Mouse (Mus musculus) MEL (cell line): ENCODE data around the gene Adarb1. TPM values are rescaled to one million over a fixed set of nuclear protein-coding genes. Genes with fewer than 3 reads are reported as not detected.

Experiments used
- DNase-seq: peaks from one replicate; pipeline ENCODE4 v3.0.0; 2011; ENCODE audit warnings: low read depth, low spot score
- H3K27ac ChIP-seq: 2 replicates; pipeline ENCODE4 v1.5.1; 2012; ENCODE audit warnings: low read depth, mild to moderate bottlenecking, control low read depth, low read length, moderate library complexity; ENCODE audit not compliant: control insufficient read depth
- H3K27me3 ChIP-seq, 2 experiments: fragments of 150-350 bp in 1 of 2; sonication (generic) in 1 of 2; 2 replicates each; pipeline ENCODE4 v1.6.1; 2012; ENCODE audit warnings: low read length in 2 of 2, mild to moderate bottlenecking in 2 of 2, improper control_type of control experiment in 1 of 2, moderate library complexity in 1 of 2; ENCODE audit not compliant: insufficient read depth in 2 of 2, control insufficient read depth in 1 of 2
- H3K36me3 ChIP-seq, 2 experiments: 2 replicates each; pipeline ENCODE4 v1.6.1; 2012 to 2014; ENCODE audit warnings: low read length in 2 of 2, improper control_type of control experiment in 1 of 2, inconsistent platforms in 1 of 2, mild to moderate bottlenecking in 1 of 2; ENCODE audit not compliant: insufficient read depth in 2 of 2, control insufficient read depth in 1 of 2
- H3K4me1 ChIP-seq, 2 experiments: fragments of 150-350 bp in 1 of 2; sonication (generic) in 1 of 2; 2 replicates each; pipeline ENCODE4 v1.6.1; 2012; ENCODE audit warnings: low read length in 2 of 2, improper control_type of control experiment in 1 of 2, mild to moderate bottlenecking in 1 of 2; ENCODE audit not compliant: insufficient read depth in 2 of 2, control insufficient read depth in 1 of 2
- H3K4me3 ChIP-seq, 2 experiments: fragments of 150-350 bp in 1 of 2; sonication (generic) in 1 of 2; 2 replicates each; pipeline ENCODE4 v1.5.1; 2012; ENCODE audit warnings: low read depth in 2 of 2, low read length in 2 of 2, mild to moderate bottlenecking in 2 of 2, moderate library complexity in 2 of 2, control low read depth in 1 of 2, improper control_type of control experiment in 1 of 2; ENCODE audit not compliant: control insufficient read depth in 1 of 2, insufficient read depth in 1 of 2
- H3K79me2 ChIP-seq: 2 replicates; pipeline ENCODE4 v1.6.1; 2012; ENCODE audit warnings: mild to moderate bottlenecking, low read length, moderate library complexity; ENCODE audit not compliant: control insufficient read depth, poor library complexity, insufficient read depth
- H3K9ac ChIP-seq: 2 replicates; pipeline ENCODE4 v1.6.1; 2012; ENCODE audit warnings: low read depth, mild to moderate bottlenecking, control low read depth, low read length, moderate library complexity; ENCODE audit not compliant: control insufficient read depth, poor library complexity, severe bottlenecking
- H3K9me3 ChIP-seq: fragments of 150-350 bp; sonication (generic); replicated peaks from 2 replicates; pipeline ENCODE4 v1.6.1; 2012; ENCODE audit warnings: mild to moderate bottlenecking, low read length, improper control_type of control experiment, moderate library complexity; ENCODE audit not compliant: insufficient read depth
- CTCF ChIP-seq, 3 experiments: IDR thresholded peaks in 2 of 3; conservative IDR thresholded peaks in 1 of 3; 2 replicates each; pipeline ENCODE4 v1.5.1; 2011 to 2012; ENCODE audit warnings: low read length in 3 of 3, low read depth in 2 of 3, mild to moderate bottlenecking in 2 of 3, improper control_type of control experiment in 1 of 3, inconsistent platforms in 1 of 3, mixed read lengths in 1 of 3, moderate library complexity in 1 of 3; ENCODE audit not compliant: control insufficient read depth in 1 of 3, insufficient read depth in 1 of 3, poor library complexity in 1 of 3, severe bottlenecking in 1 of 3
- EP300 ChIP-seq, 2 experiments: IDR thresholded peaks; 2 replicates each; pipeline ENCODE4 v1.6.1; 2011; ENCODE audit warnings: improper control_type of control experiment in 2 of 2, low read length in 2 of 2, low read depth in 1 of 2, mild to moderate bottlenecking in 1 of 2
- GATA1 ChIP-seq: IDR thresholded peaks from 2 replicates; pipeline ENCODE4 v1.6.1; 2011; ENCODE audit warnings: low read depth, low read length, improper control_type of control experiment
- NRF1 ChIP-seq: IDR thresholded peaks from 2 replicates; pipeline ENCODE4 v1.6.1; 2014; ENCODE audit warnings: low read depth, mild to moderate bottlenecking, inconsistent platforms, low read length, improper control_type of control experiment, moderate library complexity; ENCODE audit not compliant: poor library complexity, insufficient read depth, severe bottlenecking
- RAD21 ChIP-seq: IDR thresholded peaks from 2 replicates; pipeline ENCODE4 v1.6.1; 2011; ENCODE audit warnings: mild to moderate bottlenecking, low read depth, low read length, improper control_type of control experiment
- RCOR1 ChIP-seq: IDR thresholded peaks from 2 replicates; pipeline ENCODE4 v1.6.1; 2012; ENCODE audit warnings: low read depth, mild to moderate bottlenecking, inconsistent platforms, low read length, improper control_type of control experiment
- SMC3 ChIP-seq: IDR thresholded peaks from 2 replicates; pipeline ENCODE4 v1.6.1; 2011; ENCODE audit warnings: low read depth, low read length, improper control_type of control experiment
- UBTF ChIP-seq: IDR thresholded peaks from 2 replicates; pipeline ENCODE4 v1.6.1; 2012; ENCODE audit warnings: low read depth, mild to moderate bottlenecking, inconsistent platforms, low read length, improper control_type of control experiment, moderate library complexity, borderline replicate concordance; ENCODE audit not compliant: insufficient read depth
- USF1 ChIP-seq: IDR thresholded peaks from 2 replicates; pipeline ENCODE4 v1.6.1; 2014; ENCODE audit warnings: low read depth, mild to moderate bottlenecking, inconsistent platforms, low read length, improper control_type of control experiment, moderate library complexity
- USF2 ChIP-seq, 2 experiments: IDR thresholded peaks; 2 replicates each; pipeline ENCODE4 v1.6.1; 2011 to 2012; ENCODE audit warnings: improper control_type of control experiment in 2 of 2, low read length in 2 of 2, borderline replicate concordance in 1 of 2, inconsistent platforms in 1 of 2, low read depth in 1 of 2, mild to moderate bottlenecking in 1 of 2; ENCODE audit not compliant: insufficient read depth in 1 of 2
- ZC3H11A ChIP-seq: IDR thresholded peaks from 2 replicates; pipeline ENCODE4 v1.6.1; 2012; ENCODE audit warnings: low read depth, mild to moderate bottlenecking, inconsistent platforms, low read length, improper control_type of control experiment
- ZKSCAN1 ChIP-seq: IDR thresholded peaks from 2 replicates; pipeline ENCODE4 v1.6.1; 2012; ENCODE audit warnings: low read depth, mild to moderate bottlenecking, inconsistent platforms, low read length, improper control_type of control experiment, moderate library complexity
- polyA plus RNA-seq, 2 experiments: library from polyadenylated mRNA; stranded (reverse) in 1 of 2; unstranded in 1 of 2; fragments of >175 nt in 1 of 2; fragments of >200 nt in 1 of 2; gene quantifications; 2 replicates each; pipeline versions ENCODE4 v1.2.1 to v1.2.4; 2012; ENCODE audit warnings: low replicate concordance in 2 of 2, low read depth in 1 of 2; ENCODE audit not compliant: insufficient read length in 2 of 2, insufficient read depth in 1 of 2, missing spikeins in 1 of 2
- total RNA-seq: library from RNA; depleted of rRNA; stranded (reverse); fragments of 300-350 nt; gene quantifications from 2 replicates; pipeline ENCODE4 v1.2.3, GENCODE M21; 2012

The Adarb1 gene
- total and polyA plus RNA-seq, 3 experiments: 2.4 to 3.8 TPM; not detected in 1

DNA sequence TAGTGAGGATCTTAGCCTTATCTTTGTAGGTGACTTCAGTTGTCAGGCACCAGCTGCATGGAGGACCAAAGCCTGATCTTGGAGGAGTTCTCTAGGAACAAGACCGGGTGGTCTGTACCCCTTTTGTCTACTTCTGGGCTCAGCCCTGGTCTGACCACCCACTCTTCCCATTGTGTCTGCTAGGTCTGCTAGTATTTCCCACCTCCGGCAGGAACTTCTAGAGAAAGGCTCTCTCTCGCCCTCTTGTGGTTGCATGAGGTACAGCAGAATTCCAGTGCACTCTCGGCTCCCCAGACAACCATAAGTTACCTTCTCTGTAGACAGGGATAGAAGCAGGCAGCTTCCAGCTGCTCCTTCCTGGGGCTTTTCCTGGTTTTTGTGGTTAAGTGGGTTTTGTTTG, 165.3 kb downstream of the Adarb1 start:
- peak; percentile 82 for DNase-seq
- H3K79me2 ChIP-seq: no peaks in the 10 kb centered on the region
- no peaks in the 10 kb centered on the region for H3K27me3 ChIP-seq
- no peaks in the 10 kb centered on the region for H3K9me3 ChIP-seq
- peaks cover 0 to 14% of the 10 kb centered on the region in 2 experiments; a peak in 2 of 4 replicates for H3K4me1 ChIP-seq
- peaks cover 0 to 4% of the 10 kb centered on the region in 2 experiments; a peak in 1 of 4 replicates for H3K36me3 ChIP-seq
- H3K27ac ChIP-seq: no peak overlapping the region
- no peak for TF ChIP-seq EP300 (IDR thresholded peaks at IDR 0.05; ENCODE audit: low read depth in 1 of 2, low read length in 2 of 2)
- peak; percentile 97 for TF ChIP-seq ZC3H11A
- TF ChIP-seq SMC3: peak; percentile 98
- TF ChIP-seq RAD21: peak; percentile 92
- peak; percentile 85 to 97 (median 94) for TF ChIP-seq CTCF (IDR thresholded peaks at IDR 0.05 in 2 of 3, conservative IDR thresholded peaks at IDR 0.05 in 1 of 3; ENCODE audit: control insufficient read depth in 1 of 3, insufficient read depth in 1 of 3, low read depth in 2 of 3, low read length in 3 of 3, poor library complexity in 1 of 3, severe bottlenecking in 1 of 3)
- TF ChIP-seq RCOR1: no peak
- TF ChIP-seq GATA1: 0 out of 2 replicates have a peak, but pooled peaks have one; percentile 18
- no peak overlapping the region; a peak in 1 of 4 replicates for H3K4me3 ChIP-seq
- H3K9ac ChIP-seq: peak overlapping the region; percentile 15; the same call in 1 of the 2 replicates

DNA sequence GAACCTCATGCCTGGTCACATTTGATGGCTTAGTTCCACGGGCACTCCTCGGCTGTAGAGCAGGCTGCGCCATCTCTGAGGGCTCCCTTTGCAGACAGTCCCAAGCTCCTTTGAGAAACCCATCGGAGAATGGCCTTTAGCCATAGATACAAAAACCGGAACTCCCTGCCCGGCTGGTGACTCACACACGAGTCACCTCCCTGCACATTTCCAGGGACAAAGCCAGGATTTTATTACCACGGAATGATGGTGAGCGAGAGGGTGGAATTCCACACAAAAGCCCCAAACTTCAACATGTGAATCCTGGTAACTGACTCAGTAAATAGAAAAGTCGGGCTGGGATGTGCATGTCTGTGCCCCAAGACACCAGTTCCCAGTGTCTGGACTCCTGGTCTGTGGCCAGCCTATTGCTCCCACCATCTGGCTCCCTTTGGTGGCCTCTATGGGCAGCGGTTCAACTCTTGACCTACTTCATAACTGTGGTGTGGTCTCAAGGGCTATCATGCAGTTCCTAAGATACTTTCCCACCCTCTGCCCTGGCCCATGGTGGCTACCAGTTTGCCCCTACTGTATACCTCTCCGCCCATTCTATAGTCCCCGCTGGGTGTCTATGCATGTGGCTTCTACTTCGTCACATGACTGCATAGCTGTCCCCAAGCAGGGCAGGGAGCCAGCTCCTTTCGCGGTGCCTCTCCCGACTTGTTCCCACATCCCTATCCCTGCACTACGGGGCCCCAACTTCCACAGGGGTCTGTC, 166.1 kb downstream of the Adarb1 start:
- Histone ChIP-seq H3K4me1 (peaks cover 0 to 14% of the 10 kb centered on the region in 2 experiments; a peak in 2 of 4 replicates), H3K27ac (no peak overlapping the region), H3K4me3 (no peak overlapping the region; a peak in 1 of 4 replicates)
- peak; percentile 48 for DNase-seq
- TF ChIP-seq USF2 (IDR thresholded peaks at IDR 0.05; ENCODE audit: borderline replicate concordance in 1 of 2, insufficient read depth in 1 of 2, low read depth in 1 of 2, low read length in 2 of 2) (0 out of 4 replicates have a peak, but pooled peaks of 1 of the 2 experiments have one; percentile 23), UBTF (no peak), ZKSCAN1 (no peak), NRF1 (no peak), USF1 (peak; percentile 85)
- TF ChIP-seq, all 39 proteins: peak for 2
- H3K36me3 ChIP-seq: peaks cover 0 to 4% of the 10 kb centered on the region in 2 experiments; a peak in 1 of 4 replicates
- H3K9me3 ChIP-seq: no peaks in the 10 kb centered on the region
- no peaks in the 10 kb centered on the region for H3K27me3 ChIP-seq
- no peaks in the 10 kb centered on the region for H3K79me2 ChIP-seq
- H3K9ac ChIP-seq: peak overlapping the region; percentile 15
